Mouse (Mus musculus): ENCODE results near the gene Fam173a. TPM values are rescaled to one million over a fixed set of nuclear protein-coding genes. Genes with fewer than 3 reads are reported as not detected.
"Not testable (repeated sequence)": the region's sequence is repeated elsewhere in the genome, so short reads cannot be mapped to it uniquely, and the experiment has no call there.

Fam173a gene
- polyA plus RNA-seq, 1 experiment from 2014 or later, result 96.8 TPM

DNA sequence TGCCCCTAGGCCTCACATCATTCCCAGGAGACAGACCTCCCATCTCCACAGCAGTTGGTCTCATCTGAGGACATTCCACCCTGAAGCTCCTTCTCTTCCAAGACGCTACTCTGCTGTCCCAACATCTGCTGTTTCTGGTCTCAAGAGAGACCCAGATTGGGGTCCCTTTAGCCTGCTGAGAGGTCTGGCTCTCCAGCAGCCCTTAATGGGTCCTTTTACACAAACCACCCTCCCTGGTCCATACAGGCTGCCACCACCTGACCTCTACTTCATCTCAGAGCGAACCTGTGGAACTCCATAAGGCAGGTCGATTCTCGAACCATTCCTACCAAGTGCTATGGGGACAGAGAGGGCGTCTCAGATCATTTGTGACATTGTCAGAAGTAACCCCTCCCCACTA lies 15.3 kb upstream of the Fam173a start:
- H3K9me3 ChIP-seq (ENCODE audit: low read depth, low read length), result no peaks in the 10 kb centered on the region
- H3K27ac ChIP-seq (ENCODE audit: low read depth), result no peak overlapping the region
- H3K27me3 ChIP-seq (ENCODE audit: insufficient read depth, low read length), result peaks cover 41% of the 10 kb centered on the region
- TF ChIP-seq CTCF (IDR thresholded peaks at IDR 0.05; ENCODE audit: low read depth), result no peak
- DNase-seq, result no peak
- no peak overlapping the region for H3K9ac ChIP-seq
- WGBS, result 38% methylated on average over 5 of the region's 5 CpGs
- peak overlapping the region; percentile 98 for H3K4me2 ChIP-seq
- H3K4me3 ChIP-seq (ENCODE audit: low read depth, low read length), result peak overlapping the region; percentile 62; the same call in 1 of the 2 replicates
- no peak for ATAC-seq (ENCODE audit: insufficient read depth)
- H3K4me1 ChIP-seq (ENCODE audit: insufficient read depth), result no peaks in the 10 kb centered on the region
- H3K36me3 ChIP-seq (ENCODE audit: insufficient read depth), result no peaks in the 10 kb centered on the region

DNA sequence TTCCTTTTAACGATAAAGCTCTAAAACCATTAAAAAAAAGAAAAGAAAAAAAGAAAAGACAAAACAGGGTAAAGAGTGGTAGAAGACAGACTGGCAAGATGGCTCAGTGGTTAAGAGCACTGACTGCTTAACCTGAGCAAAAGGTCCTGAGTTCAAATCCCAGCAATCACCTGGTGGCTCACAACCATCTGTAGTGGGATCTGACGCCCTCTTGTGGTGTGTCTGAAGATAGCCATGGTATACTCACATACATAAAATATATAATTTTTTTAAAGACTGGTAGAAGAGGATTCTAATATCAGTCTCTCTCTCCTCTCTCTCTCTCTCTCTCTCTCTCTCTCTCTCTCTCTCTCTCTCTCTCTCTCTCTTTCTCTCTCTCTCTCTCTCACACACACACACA lies 14.8 kb upstream of the Fam173a start:
- not testable (repeated sequence) for H3K4me1 ChIP-seq (ENCODE audit: insufficient read depth); H3K9ac ChIP-seq; ATAC-seq (ENCODE audit: insufficient read depth); H3K4me2 ChIP-seq; DNase-seq; H3K27ac ChIP-seq (ENCODE audit: low read depth); H3K4me3 ChIP-seq (ENCODE audit: low read depth, low read length); H3K9me3 ChIP-seq (ENCODE audit: low read depth, low read length); H3K36me3 ChIP-seq (ENCODE audit: insufficient read depth)
- 44% methylated on average over 2 of the region's 2 CpGs for WGBS
- peaks cover 40% of the 10 kb centered on the region for H3K27me3 ChIP-seq (ENCODE audit: insufficient read depth, low read length)

DNA sequence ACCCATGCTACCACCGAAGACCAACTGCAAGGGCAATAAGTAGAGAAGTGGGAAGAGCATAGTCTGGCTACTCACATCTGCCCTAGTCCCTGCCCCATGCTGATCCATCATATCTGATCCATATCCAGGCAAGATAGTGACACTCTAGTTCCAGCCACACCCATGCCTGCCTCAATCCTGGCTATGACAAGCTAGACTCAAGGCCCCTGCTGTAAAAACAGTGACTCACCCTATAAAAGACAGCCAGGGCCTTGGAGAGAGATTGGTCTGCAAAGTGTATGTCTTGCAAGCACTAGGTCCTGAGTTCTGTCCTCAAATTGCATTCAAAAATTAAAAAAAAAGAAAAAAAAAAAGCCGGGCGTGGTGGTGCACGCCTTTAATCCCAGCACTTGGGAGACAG lies 13.8 kb upstream of the Fam173a start:
- Histone ChIP-seq H3K9me3 (ENCODE audit: low read depth, low read length) (no peaks in the 10 kb centered on the region), H3K4me1 (ENCODE audit: insufficient read depth) (no peaks in the 10 kb centered on the region), H3K9ac (no peak overlapping the region), H3K27me3 (ENCODE audit: insufficient read depth, low read length) (peaks cover 31% of the 10 kb centered on the region), H3K4me3 (ENCODE audit: low read depth, low read length) (no peak overlapping the region), H3K27ac (ENCODE audit: low read depth) (no peak overlapping the region), H3K4me2 (no peak overlapping the region), H3K36me3 (ENCODE audit: insufficient read depth) (no peaks in the 10 kb centered on the region)
- 79% methylated on average over 4 of the region's 4 CpGs for whole genome bisulfite sequencing
- ATAC-seq (ENCODE audit: insufficient read depth) (no peak), DNase-seq (no peak)
- no peak for TF ChIP-seq CTCF (IDR thresholded peaks at IDR 0.05; ENCODE audit: low read depth)

DNA sequence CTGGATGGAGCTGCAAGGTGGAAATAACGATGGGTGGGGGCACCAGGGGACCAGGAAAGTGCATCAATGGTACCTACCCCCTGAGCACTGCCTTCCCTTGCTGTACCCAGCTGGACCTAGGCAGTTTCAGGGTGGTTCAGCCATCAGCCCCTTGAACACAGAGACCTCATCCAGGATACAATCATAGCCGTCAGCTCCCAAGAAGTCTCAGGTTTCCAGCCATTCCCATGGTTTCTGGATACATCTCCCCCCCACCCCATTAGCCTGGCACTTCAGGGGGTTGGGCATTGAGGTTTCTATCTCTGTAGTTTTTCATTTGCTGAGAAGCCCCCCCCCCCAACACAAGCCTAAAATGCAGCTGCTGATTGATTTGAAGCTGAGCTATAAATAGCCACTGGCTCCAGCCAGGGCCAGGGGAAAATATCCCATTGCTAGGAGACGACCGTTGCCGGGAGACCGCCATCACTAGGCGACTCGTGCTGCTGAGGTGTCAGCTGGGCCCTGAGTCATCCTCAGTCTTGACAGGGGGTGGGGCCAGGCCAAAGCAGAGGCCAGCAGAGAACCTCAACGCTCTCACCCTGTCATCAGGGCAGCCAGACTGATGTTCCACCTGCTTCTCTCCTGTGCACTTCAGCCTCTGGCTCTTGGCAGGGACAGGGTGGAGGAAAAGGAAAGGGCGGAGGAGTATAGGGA lies 10.3 kb upstream of the Fam173a start:
- Histone ChIP-seq H3K9ac (no peak overlapping the region), H3K36me3 (ENCODE audit: insufficient read depth) (no peaks in the 10 kb centered on the region), H3K27me3 (ENCODE audit: insufficient read depth, low read length) (no peaks in the 10 kb centered on the region; the same call in 1 of the 2 replicates), H3K4me3 (ENCODE audit: low read depth, low read length) (no peak overlapping the region), H3K9me3 (ENCODE audit: low read depth, low read length) (no peaks in the 10 kb centered on the region), H3K27ac (ENCODE audit: low read depth) (no peak overlapping the region), H3K4me2 (no peak overlapping the region), H3K4me1 (ENCODE audit: insufficient read depth) (no peaks in the 10 kb centered on the region)
- no peak for TF ChIP-seq CTCF (IDR thresholded peaks at IDR 0.05; ENCODE audit: low read depth)
- 8% methylated on average over 10 of the region's 10 CpGs for WGBS
- peak; percentile 48; the same call in 1 of the 2 replicates for ATAC-seq (ENCODE audit: insufficient read depth)
- DNase-seq, result peak; percentile 28

DNA sequence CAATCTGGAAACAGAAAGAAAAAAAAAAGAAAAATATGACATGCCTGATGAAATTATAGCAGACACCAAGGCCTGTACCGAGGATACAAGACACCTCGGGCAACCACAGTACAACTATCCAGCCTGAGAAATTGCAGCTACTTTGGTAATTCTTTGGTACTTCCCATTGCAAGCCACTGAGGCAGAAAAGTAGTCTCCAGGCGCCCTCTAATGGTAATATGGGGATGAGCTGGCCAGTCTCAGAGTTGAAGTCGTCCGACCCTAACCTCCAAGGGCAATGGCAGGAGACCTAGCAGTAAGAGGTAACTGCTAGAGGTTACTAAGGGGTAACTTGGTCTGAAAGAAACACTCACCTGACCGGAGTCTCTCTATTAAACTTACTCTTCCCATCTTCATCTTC lies 8.3 kb upstream of the Fam173a start:
- Histone ChIP-seq H3K36me3 (ENCODE audit: insufficient read depth) (no peaks in the 10 kb centered on the region), H3K4me1 (ENCODE audit: insufficient read depth) (peaks cover under 1% of the 10 kb centered on the region; the same call in 1 of the 2 replicates), H3K27me3 (ENCODE audit: insufficient read depth, low read length) (no peaks in the 10 kb centered on the region), H3K4me2 (no peak overlapping the region), H3K4me3 (ENCODE audit: low read depth, low read length) (no peak overlapping the region), H3K27ac (ENCODE audit: low read depth) (no peak overlapping the region), H3K9ac (no peak overlapping the region), H3K9me3 (ENCODE audit: low read depth, low read length) (no peaks in the 10 kb centered on the region)
- TF ChIP-seq CTCF (IDR thresholded peaks at IDR 0.05; ENCODE audit: low read depth), result peak; percentile 84
- DNase-seq, result peak; percentile 91
- ATAC-seq (ENCODE audit: insufficient read depth), result no peak
- WGBS, result 6% methylated on average over 6 of the region's 6 CpGs

DNA sequence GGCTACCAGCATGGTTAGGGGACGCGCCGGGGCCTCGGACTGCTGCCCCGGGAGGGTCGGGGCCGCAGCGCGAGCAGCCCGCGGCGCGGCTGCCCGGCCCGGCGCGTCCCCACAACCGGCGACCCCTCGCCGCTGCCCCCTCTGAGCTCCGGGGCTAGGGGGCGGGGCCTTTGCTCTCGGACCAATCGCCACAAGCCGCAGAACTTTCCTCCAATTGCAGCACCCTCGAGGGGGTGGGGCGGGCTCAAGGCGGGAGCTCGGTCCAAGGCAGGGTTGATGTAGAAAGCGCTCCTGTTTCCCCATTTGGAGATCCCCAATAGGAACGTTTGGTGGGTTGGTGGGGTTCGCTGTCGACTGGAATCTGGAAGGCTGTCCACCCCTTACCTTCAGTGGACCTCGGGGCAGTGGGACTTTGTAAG lies 4.3 kb upstream of the Fam173a start, which contains the start of gene Metrn:
Metrn (minus strand) TSS at position 186 of the 419 bp plus-strand sequence.
- Histone ChIP-seq H3K27ac (ENCODE audit: low read depth) (peak within 1 kb of the TSS; percentile 64; the same call in 1 of the 2 replicates), H3K9ac (peak within 1 kb of the TSS; percentile 52), H3K9me3 (ENCODE audit: low read depth, low read length) (no peaks in the 10 kb centered on the region), H3K4me3 (ENCODE audit: low read depth, low read length) (peak within 1 kb of the TSS; percentile 61), H3K36me3 (ENCODE audit: insufficient read depth) (0 out of 2 replicates have a peak, but pooled peaks cover 10% of the 10 kb centered on the region), H3K4me2 (peak within 1 kb of the TSS; percentile 98), H3K4me1 (ENCODE audit: insufficient read depth) (peaks cover 14% of the 10 kb centered on the region), H3K27me3 (ENCODE audit: insufficient read depth, low read length) (no peaks in the 10 kb centered on the region)
- DNase-seq (peak; percentile 94), ATAC-seq (ENCODE audit: insufficient read depth) (peak; percentile 78)
- no peak for TF ChIP-seq CTCF (IDR thresholded peaks at IDR 0.05; ENCODE audit: low read depth)
- under 1% methylated on average over 35 of the region's 35 CpGs for WGBS

DNA sequence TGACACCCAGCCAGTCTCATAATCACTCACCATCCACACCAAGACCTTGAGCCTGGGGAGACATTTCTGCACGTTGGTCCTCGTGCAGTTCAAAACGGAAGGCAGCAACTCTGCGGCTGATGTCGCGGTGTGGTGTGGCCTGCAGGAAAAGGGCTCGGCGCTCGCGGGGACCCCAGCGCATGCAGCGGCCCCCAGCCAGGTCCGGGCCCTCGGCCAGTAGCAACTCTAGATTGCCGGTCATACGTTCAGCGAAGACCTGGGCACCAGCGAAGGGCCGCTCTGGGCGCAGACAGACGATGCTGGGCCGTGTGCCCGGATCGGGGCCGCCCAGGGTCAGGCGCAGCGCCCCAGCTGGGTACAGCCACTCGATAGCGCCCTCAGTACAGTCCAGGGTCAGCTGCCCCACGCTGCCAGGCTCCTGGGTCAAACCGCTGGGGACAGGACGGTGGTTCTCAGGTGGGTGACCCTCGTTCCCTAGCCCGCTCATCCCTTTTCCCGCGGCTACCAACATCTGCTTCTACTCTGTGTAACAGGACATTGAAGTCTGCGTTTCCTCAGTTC lies 3.6 kb upstream of the Fam173a start:
- peak overlapping the region; percentile 64; the same call in 1 of the 2 replicates for H3K27ac ChIP-seq (ENCODE audit: low read depth)
- TF ChIP-seq CTCF (IDR thresholded peaks at IDR 0.05; ENCODE audit: low read depth), result no peak
- H3K9ac ChIP-seq, result peak overlapping the region; percentile 52
- DNase-seq (no peak), ATAC-seq (ENCODE audit: insufficient read depth) (peak; percentile 3; the same call in 1 of the 2 replicates)
- WGBS, result under 1% methylated on average over 37 of the region's 37 CpGs
- H3K36me3 ChIP-seq (ENCODE audit: insufficient read depth), result 0 out of 2 replicates have a peak, but pooled peaks cover 10% of the 10 kb centered on the region
- no peaks in the 10 kb centered on the region for H3K27me3 ChIP-seq (ENCODE audit: insufficient read depth, low read length)
- peak overlapping the region; percentile 61 for H3K4me3 ChIP-seq (ENCODE audit: low read depth, low read length)
- peak overlapping the region; percentile 98 for H3K4me2 ChIP-seq
- no peaks in the 10 kb centered on the region for H3K9me3 ChIP-seq (ENCODE audit: low read depth, low read length)
- peaks cover 14% of the 10 kb centered on the region for H3K4me1 ChIP-seq (ENCODE audit: insufficient read depth)
